Mouse (Mus musculus) C2C12 (cell line): ENCODE data around the gene Slc25a17. TPM values are rescaled to one million over a fixed set of nuclear protein-coding genes. Genes with fewer than 3 reads are reported as not detected.
A peak's percentile ranks its signal among the peaks of the same experiment; 100 is the strongest.

Experiments used
- H3K27me3 ChIP-seq: one replicate; pipeline ENCODE4 v1.6.1; 2011; ENCODE audit not compliant: control insufficient read depth, insufficient read depth, insufficient read length
- H3K36me3 ChIP-seq: one replicate; pipeline ENCODE4 v1.6.1; 2011; ENCODE audit not compliant: control insufficient read depth, insufficient read depth
- H3K4me3 ChIP-seq: one replicate; pipeline ENCODE4 v1.5.1; 2011; ENCODE audit warnings: mild to moderate bottlenecking, control low read depth; ENCODE audit not compliant: poor library complexity, insufficient read depth, severe bottlenecking
- H3K79me2 ChIP-seq: one replicate; pipeline ENCODE4 v1.6.1; 2011; ENCODE audit not compliant: control insufficient read depth, insufficient read depth
- H3K79me3 ChIP-seq: one replicate; pipeline ENCODE4 v1.6.1; 2011; ENCODE audit warnings: low read depth, control low read depth
- H3ac ChIP-seq: one replicate; pipeline ENCODE3; 2011; ENCODE audit warnings: low read depth; ENCODE audit not compliant: control insufficient read depth, insufficient read length
- CEBPB ChIP-seq: IDR thresholded peaks from one replicate; pipeline ENCODE4 v1.6.1; 2011; ENCODE audit warnings: low read depth, mild to moderate bottlenecking, control low read depth, moderate library complexity
- CTCF ChIP-seq: IDR thresholded peaks from one replicate; pipeline ENCODE4 v1.5.1; 2011; ENCODE audit not compliant: control insufficient read depth, insufficient read depth, insufficient read length
- FOSL1 ChIP-seq: IDR thresholded peaks from one replicate; pipeline ENCODE4 v1.8.0; 2011; ENCODE audit warnings: mild to moderate bottlenecking, low read length; ENCODE audit not compliant: poor library complexity, insufficient read depth, severe bottlenecking
- MAX ChIP-seq: IDR thresholded peaks from one replicate; pipeline ENCODE4 v1.6.1; 2011; ENCODE audit warnings: mild to moderate bottlenecking, control low read depth
- MYOD1 ChIP-seq: IDR thresholded peaks from one replicate; pipeline ENCODE4 v1.6.1; 2011; ENCODE audit warnings: low read depth; ENCODE audit not compliant: control insufficient read depth, insufficient read length
- MYOG ChIP-seq: IDR thresholded peaks from one replicate; pipeline ENCODE4 v1.6.1; 2011; ENCODE audit not compliant: control insufficient read depth, insufficient read length; ENCODE audit errors: extremely low read depth
- USF1 ChIP-seq: IDR thresholded peaks from one replicate; pipeline ENCODE4 v1.6.1; 2011; ENCODE audit warnings: low read depth, mild to moderate bottlenecking, control low read depth, moderate library complexity
- polyA plus RNA-seq: library from polyadenylated mRNA; unstranded; fragments of >200 nt; fragmentation: generic; extraction: Trizol; gene quantifications from one replicate; pipeline ENCODE4 v1.2.1, GENCODE M21; 2012; ENCODE audit warnings: missing spikeins

The Slc25a17 gene
- polyA plus RNA-seq, 1 experiment: 64.7 TPM

- Histone ChIP-seq H3K36me3 (peaks cover 16% of the 10 kb centered on the region), H3ac (no peak overlapping the region), H3K79me3 (peaks cover 10% of the 10 kb centered on the region), H3K27me3 (no peaks in the 10 kb centered on the region), H3K4me3 (no peak overlapping the region), H3K79me2 (peaks cover 70% of the 10 kb centered on the region)
- no peak for TF ChIP-seq USF1
- TF ChIP-seq CTCF: no peak
- no peak for TF ChIP-seq FOSL1
- TF ChIP-seq MYOG: no peak
- TF ChIP-seq MAX: no peak
- TF ChIP-seq MYOD1: no peak
Observed at GRCm38 (mm10) chr15:81348366-81348765, 12.2 kb downstream of the Slc25a17 start.

- Histone ChIP-seq H3K4me3 (no peak overlapping the region), H3K79me2 (peaks cover 61% of the 10 kb centered on the region), H3K36me3 (peaks cover 19% of the 10 kb centered on the region), H3K27me3 (no peaks in the 10 kb centered on the region), H3K79me3 (peaks cover 10% of the 10 kb centered on the region), H3ac (no peak overlapping the region)
- no peak for TF ChIP-seq CTCF
- TF ChIP-seq MYOG: no peak
- TF ChIP-seq CEBPB: no peak
- TF ChIP-seq FOSL1: no peak
Observed at GRCm38 (mm10) chr15:81347466-81347865, 13.1 kb downstream of the Slc25a17 start.

- Histone ChIP-seq H3ac (no peak overlapping the region), H3K4me3 (no peak overlapping the region), H3K36me3 (peaks cover 68% of the 10 kb centered on the region), H3K79me3 (peaks cover 3% of the 10 kb centered on the region), H3K79me2 (peaks cover 18% of the 10 kb centered on the region), H3K27me3 (no peaks in the 10 kb centered on the region)
- TF ChIP-seq CEBPB (peak; percentile 58), CTCF (no peak)
Observed at GRCm38 (mm10) chr15:81341426-81341825, 19.2 kb downstream of the Slc25a17 start.

- peaks cover 10% of the 10 kb centered on the region for H3K79me2 ChIP-seq
- no peaks in the 10 kb centered on the region for H3K27me3 ChIP-seq
- TF ChIP-seq MAX: no peak
- no peak for TF ChIP-seq CEBPB
- no peak for TF ChIP-seq MYOD1
- no peak for TF ChIP-seq USF1
- no peak overlapping the region for H3ac ChIP-seq
- H3K79me3 ChIP-seq: no peaks in the 10 kb centered on the region
- no peak overlapping the region for H3K4me3 ChIP-seq
- peaks cover 84% of the 10 kb centered on the region for H3K36me3 ChIP-seq
Observed at GRCm38 (mm10) chr15:81339158-81339557, 21.5 kb downstream of the Slc25a17 start.

- Histone ChIP-seq H3K79me2 (no peaks in the 10 kb centered on the region), H3K4me3 (no peak overlapping the region), H3K36me3 (peaks cover 93% of the 10 kb centered on the region), H3ac (no peak overlapping the region), H3K27me3 (no peaks in the 10 kb centered on the region), H3K79me3 (no peaks in the 10 kb centered on the region)
- no peak for TF ChIP-seq FOSL1
- no peak for TF ChIP-seq CEBPB
- no peak for TF ChIP-seq USF1
- TF ChIP-seq MAX: no peak
- no peak for TF ChIP-seq MYOG
- no peak for TF ChIP-seq CTCF
- no peak for TF ChIP-seq MYOD1
Observed at GRCm38 (mm10) chr15:81336466-81336865, 24.1 kb downstream of the Slc25a17 start.

GRCm38 (mm10) chr15:81332517-81332916, 28.1 kb downstream of the Slc25a17 start:
- H3ac ChIP-seq: no peak overlapping the region
- H3K79me2 ChIP-seq: no peaks in the 10 kb centered on the region
- peaks cover 94% of the 10 kb centered on the region for H3K36me3 ChIP-seq
- no peaks in the 10 kb centered on the region for H3K79me3 ChIP-seq
- TF ChIP-seq MYOG: no peak
- H3K4me3 ChIP-seq: no peak overlapping the region
- H3K27me3 ChIP-seq: no peaks in the 10 kb centered on the region
